Mouse (Mus musculus) limb, embryonic 11.5 days (tissue): ENCODE measurements around the gene Arhgap32. TPM values are rescaled to one million over a fixed set of nuclear protein-coding genes. Genes with fewer than 3 reads are reported as not detected.
A peak's percentile ranks its signal among the peaks of the same experiment; 100 is the strongest.

Source experiments
- ATAC-seq: fragments of 200-750 bp; cut with Nextera tagmentation; 2 replicates; pipeline ENCODE4 v1.8.0; 2017; ENCODE audit warnings: low read depth; ENCODE audit not compliant: insufficient number of reproducible peaks, low FRiP score, low TSS enrichment
- DNase-seq: peaks from one replicate; pipeline ENCODE4 v3.0.0-alpha.2; 2015; ENCODE audit warnings: low spot score
- H3K27ac ChIP-seq: fragments of 300-500 bp; sonication (generic); replicated peaks from 2 replicates; pipeline ENCODE4 v1.5.1; 2014; ENCODE audit warnings: low read depth, mild to moderate bottlenecking, low read length
- H3K27me3 ChIP-seq: fragments of 300-500 bp; sonication (generic); 2 replicates; pipeline ENCODE4 v1.6.1; 2014; ENCODE audit warnings: mild to moderate bottlenecking, low read length, mixed read lengths; ENCODE audit not compliant: control insufficient read depth, insufficient read depth
- H3K36me3 ChIP-seq: fragments of 300-500 bp; sonication (generic); 2 replicates; pipeline ENCODE4 v1.6.1; 2014; ENCODE audit warnings: mild to moderate bottlenecking, low read length, moderate library complexity, mixed read lengths; ENCODE audit not compliant: control insufficient read depth, insufficient read depth
- H3K4me1 ChIP-seq: fragments of 300-500 bp; sonication (generic); 2 replicates; pipeline ENCODE4 v1.6.1; 2014; ENCODE audit warnings: low read length, mixed read lengths; ENCODE audit not compliant: control insufficient read depth, insufficient read depth
- H3K4me2 ChIP-seq: fragments of 300-500 bp; sonication (generic); 2 replicates; pipeline ENCODE4 v1.6.1; 2014; ENCODE audit warnings: low read depth, mild to moderate bottlenecking, moderate library complexity; ENCODE audit not compliant: severe bottlenecking
- H3K4me3 ChIP-seq: fragments of 300-500 bp; sonication (generic); 2 replicates; pipeline ENCODE4 v1.5.1; 2014; ENCODE audit warnings: low read depth, low read length
- H3K9ac ChIP-seq: fragments of 300-500 bp; sonication (generic); 2 replicates; pipeline ENCODE4 v1.6.1; 2014; ENCODE audit warnings: mild to moderate bottlenecking, low read length
- H3K9me3 ChIP-seq: fragments of 300-500 bp; sonication (generic); 2 replicates; pipeline ENCODE4 v1.6.1; 2016; ENCODE audit warnings: low read length; ENCODE audit not compliant: control insufficient read depth
- WGBS: fragments of 180-500 bp; shearing (Covaris S2); extraction: QIAGEN DNeasy Blood & Tissue Kit; methylation state at CpG from one replicate; pipeline ENCODE4 v1.1.7; 2014; 5-methylcytosine and 5-hydroxymethylcytosine counted together
- polyA plus RNA-seq: library from polyadenylated mRNA; unstranded; fragments of >200 nt; fragmentation: Nextera tagmentation; extraction: Ambion mirVana; gene quantifications from 2 replicates; pipeline ENCODE4 v1.2.1, GENCODE M21; 2014

Arhgap32 gene
- polyA plus RNA-seq, 1 experiment from 2014 or later = 5.3 TPM

DNA sequence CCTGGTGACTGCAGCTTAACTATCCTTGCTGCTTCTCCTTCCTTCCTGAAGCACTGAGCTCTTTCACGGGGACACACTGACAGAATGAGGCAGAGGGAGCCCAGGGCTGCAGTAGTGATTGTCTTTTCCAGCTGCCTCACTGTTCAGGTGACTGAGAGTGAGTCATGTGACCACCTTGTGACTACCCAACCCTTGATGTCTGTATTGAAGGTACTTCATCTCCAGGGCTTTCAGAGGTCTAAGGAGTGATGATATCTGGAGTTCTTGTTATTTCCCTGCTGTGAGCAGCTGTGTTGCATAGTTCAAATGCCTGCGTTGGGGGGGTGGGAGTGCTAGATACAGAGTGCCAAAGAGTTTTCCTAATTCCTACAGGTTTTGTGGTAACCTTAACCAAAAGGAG is 141.9 kb downstream of the Arhgap32 start:
- H3K9ac ChIP-seq = no peak overlapping the region
- H3K4me2 ChIP-seq = no peak overlapping the region
- peaks cover 4% of the 10 kb centered on the region; the same call in 1 of the 2 replicates for H3K36me3 ChIP-seq
- no peaks in the 10 kb centered on the region for H3K4me1 ChIP-seq
- H3K27me3 ChIP-seq = no peaks in the 10 kb centered on the region
- H3K27ac ChIP-seq = no peak overlapping the region
- WGBS = 72% methylated on average over 2 of the region's 2 CpGs
- ATAC-seq (no peak), DNase-seq (no peak)
- no peaks in the 10 kb centered on the region for H3K9me3 ChIP-seq
- no peak overlapping the region for H3K4me3 ChIP-seq

DNA sequence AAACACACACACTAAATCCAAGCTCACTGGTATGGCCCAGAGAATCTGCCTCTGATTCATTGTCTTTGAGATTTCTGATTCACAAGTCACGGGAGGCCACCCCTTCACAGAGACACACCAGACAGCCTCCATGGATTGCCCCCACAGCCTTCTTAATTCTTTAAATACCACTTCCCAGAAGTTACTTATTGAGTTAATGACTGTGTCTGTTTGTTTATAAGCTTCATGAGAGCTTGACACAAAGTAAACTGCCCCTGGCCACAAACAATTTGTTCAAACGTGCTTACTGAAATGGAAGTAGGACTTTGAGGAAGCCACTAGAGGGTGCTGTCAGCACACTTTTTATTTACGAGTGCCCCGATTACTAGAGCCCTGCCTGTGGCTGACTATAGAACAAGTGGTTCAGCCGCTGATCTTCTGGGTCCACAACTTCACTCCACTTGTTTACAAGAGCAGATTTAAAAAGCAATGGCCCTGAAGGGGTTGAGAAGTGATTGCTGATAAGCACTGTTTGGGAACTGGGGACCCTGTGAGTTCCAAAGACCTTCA is 156.0 kb downstream of the Arhgap32 start:
- ATAC-seq = no peak; the same call in 1 of the 2 replicates
- no peaks in the 10 kb centered on the region for H3K27me3 ChIP-seq

DNA sequence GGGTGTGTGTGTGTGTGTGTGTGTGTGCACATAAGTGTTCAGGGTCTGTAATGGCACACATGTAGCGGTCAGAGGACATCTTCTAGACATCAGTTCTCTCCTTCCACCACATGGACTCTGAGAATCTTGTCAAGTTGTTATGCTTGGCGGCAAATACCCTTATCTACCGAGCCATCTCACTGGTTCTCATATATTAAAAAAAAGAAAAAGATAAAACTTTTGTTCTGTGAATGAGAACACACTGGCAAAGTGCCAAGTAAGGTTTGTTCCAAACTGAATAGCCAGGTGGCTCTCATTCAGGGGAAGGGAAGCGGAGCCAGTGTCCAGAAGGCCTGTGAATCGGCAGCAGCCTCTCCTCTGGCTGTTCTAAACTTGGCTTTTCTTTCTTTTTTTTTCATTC is 162.1 kb downstream of the Arhgap32 start:
- no peaks in the 10 kb centered on the region for H3K9me3 ChIP-seq
- 91% methylated on average over 5 of the region's 5 CpGs for WGBS

More for the DNA sequence above, 156.0 kb downstream of the Arhgap32 start:
- H3K9ac ChIP-seq = no peak overlapping the region
- no peak overlapping the region for H3K27ac ChIP-seq
- 11% methylated on average over 5 of the region's 5 CpGs for WGBS
- no peaks in the 10 kb centered on the region for H3K36me3 ChIP-seq
- DNase-seq = peak; percentile 82
- H3K9me3 ChIP-seq = no peaks in the 10 kb centered on the region
- no peaks in the 10 kb centered on the region for H3K4me1 ChIP-seq
- H3K4me2 ChIP-seq = no peak overlapping the region
- no peak overlapping the region for H3K4me3 ChIP-seq

DNA sequence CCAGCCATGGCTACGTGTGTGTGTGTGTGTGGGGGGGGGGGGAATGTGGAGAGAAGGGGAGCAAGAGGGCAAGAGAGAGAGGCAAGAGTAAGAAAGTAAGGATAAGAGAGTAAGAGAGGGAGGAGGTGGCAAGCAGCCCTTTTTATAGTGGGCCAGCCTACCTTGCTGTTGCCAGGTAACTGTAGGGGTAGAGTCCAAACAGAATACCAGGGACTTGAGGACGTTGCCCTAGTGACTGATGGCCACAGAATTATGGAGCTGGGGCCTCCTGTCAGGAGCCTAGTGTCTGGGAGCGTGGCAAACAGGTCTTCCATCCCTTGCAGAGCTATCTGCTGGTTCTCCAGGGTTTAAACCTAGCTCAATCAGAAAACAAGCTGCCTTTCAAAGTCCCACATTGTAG is 163.9 kb downstream of the Arhgap32 start:
- Histone ChIP-seq H3K9me3 (no peaks in the 10 kb centered on the region), H3K4me3 (no peak overlapping the region), H3K4me1 (no peaks in the 10 kb centered on the region), H3K27ac (no peak overlapping the region), H3K36me3 (no peaks in the 10 kb centered on the region), H3K4me2 (no peak overlapping the region), H3K9ac (no peak overlapping the region), H3K27me3 (no peaks in the 10 kb centered on the region)
- 68% methylated on average over 3 of the region's 3 CpGs for WGBS
- no peak for DNase-seq
- ATAC-seq = no peak

More for the DNA sequence above, 162.1 kb downstream of the Arhgap32 start:
- no peak overlapping the region for H3K27ac ChIP-seq
- no peaks in the 10 kb centered on the region for H3K27me3 ChIP-seq
- DNase-seq = no peak
- no peaks in the 10 kb centered on the region for H3K36me3 ChIP-seq
- no peaks in the 10 kb centered on the region for H3K4me1 ChIP-seq
- no peak overlapping the region for H3K4me2 ChIP-seq
- no peak overlapping the region for H3K9ac ChIP-seq
- no peak for ATAC-seq
- H3K4me3 ChIP-seq = no peak overlapping the region

DNA sequence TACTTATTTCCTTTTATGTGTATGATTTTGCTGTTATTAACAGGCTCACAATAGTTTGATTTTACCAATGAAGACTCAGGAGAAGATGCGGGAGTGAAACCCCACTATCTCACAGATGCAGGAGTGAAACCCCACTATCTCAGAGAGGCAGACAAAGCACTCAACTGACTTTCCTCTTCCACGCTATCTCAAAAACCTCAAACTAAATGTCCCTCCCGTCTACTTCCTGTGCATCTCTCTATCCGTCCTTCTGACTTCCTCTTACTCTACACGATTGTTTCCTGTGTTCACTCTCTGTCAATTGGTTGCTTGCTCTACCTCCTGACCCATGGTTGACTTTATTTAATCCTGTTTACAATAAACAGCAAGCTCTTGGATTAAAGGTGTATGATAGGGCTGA is 164.5 kb downstream of the Arhgap32 start:
- WGBS = 86% methylated on average over 5 of the region's 5 CpGs
- no peak overlapping the region for H3K9ac ChIP-seq
- no peaks in the 10 kb centered on the region for H3K27me3 ChIP-seq
- no peak for DNase-seq
- H3K9me3 ChIP-seq = no peaks in the 10 kb centered on the region
- no peak overlapping the region for H3K4me3 ChIP-seq
- no peak overlapping the region for H3K27ac ChIP-seq
- H3K4me2 ChIP-seq = no peak overlapping the region
- ATAC-seq = no peak
- H3K4me1 ChIP-seq = no peaks in the 10 kb centered on the region
- no peaks in the 10 kb centered on the region for H3K36me3 ChIP-seq

DNA sequence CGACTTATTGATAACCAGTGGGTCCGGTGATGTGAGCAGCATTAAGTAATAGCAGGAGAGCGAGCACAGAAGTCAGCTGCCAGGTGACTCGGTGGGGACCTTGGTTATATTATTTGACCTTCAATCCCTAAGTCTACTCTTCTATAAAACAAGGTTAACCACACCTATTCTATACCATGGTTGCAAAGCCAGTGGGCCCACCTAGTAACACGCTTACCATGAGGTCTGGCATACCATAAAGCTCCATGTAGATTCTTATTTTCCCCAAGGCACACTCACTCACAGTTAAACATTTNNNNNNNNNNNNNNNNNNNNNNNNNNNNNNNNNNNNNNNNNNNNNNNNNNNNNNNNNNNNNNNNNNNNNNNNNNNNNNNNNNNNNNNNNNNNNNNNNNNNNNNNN is 167.7 kb downstream of the Arhgap32 start:
- Histone ChIP-seq H3K27ac (no peak overlapping the region), H3K36me3 (no peaks in the 10 kb centered on the region), H3K27me3 (no peaks in the 10 kb centered on the region), H3K4me1 (no peaks in the 10 kb centered on the region), H3K4me3 (no peak overlapping the region), H3K9me3 (no peaks in the 10 kb centered on the region), H3K4me2 (no peak overlapping the region), H3K9ac (no peak overlapping the region)
- no peak for ATAC-seq
- WGBS = 87% methylated on average over 5 of the region's 5 CpGs
- DNase-seq = no peak

DNA sequence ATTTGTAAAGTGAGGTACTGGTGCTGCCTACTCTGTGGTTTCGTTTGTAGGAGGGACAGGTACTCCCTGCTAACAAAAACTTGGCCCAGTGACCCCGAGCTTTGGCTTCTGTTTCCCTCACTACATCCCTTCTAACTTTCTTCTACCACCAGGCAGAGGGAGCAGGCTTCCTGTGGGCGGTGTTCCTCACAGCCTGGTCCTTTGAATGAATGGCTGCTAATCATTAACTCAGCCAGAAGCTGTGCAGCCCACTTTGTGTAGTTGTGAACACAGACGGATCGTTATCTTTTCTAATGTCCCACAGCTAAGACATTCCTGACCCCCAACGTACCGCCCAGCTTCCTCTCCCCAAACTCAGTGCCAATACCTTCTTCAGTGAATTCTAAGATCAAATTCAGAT is 175.7 kb downstream of the Arhgap32 start:
- Histone ChIP-seq H3K27ac (no peak overlapping the region), H3K4me1 (no peaks in the 10 kb centered on the region), H3K4me3 (no peak overlapping the region), H3K27me3 (no peaks in the 10 kb centered on the region), H3K4me2 (no peak overlapping the region), H3K9ac (no peak overlapping the region), H3K9me3 (no peaks in the 10 kb centered on the region), H3K36me3 (no peaks in the 10 kb centered on the region)
- ATAC-seq (no peak), DNase-seq (no peak)
- WGBS = 52% methylated on average over 7 of the region's 7 CpGs

DNA sequence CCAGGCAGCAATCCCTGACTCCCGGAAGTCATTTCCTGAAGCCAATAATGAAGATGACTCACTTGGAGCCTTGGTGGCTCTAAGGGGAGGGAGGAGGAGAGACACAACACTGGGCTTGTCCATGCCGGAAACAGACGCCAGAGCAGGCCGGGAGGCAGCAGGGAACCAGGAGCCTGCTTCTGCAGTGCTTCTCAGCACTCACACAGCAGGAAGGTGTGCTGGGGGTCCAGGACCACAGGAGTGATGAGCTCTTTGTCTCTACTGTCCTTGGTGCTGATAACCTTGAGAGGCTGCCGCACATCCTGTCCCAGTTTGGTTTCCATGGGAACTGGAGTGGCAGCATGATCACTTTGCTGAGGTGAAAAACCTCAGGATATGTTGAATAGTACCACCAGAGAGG is 176.8 kb downstream of the Arhgap32 start:
- no peak overlapping the region for H3K4me2 ChIP-seq
- no peak for ATAC-seq
- H3K9ac ChIP-seq = no peak overlapping the region
- WGBS = 34% methylated on average over 5 of the region's 5 CpGs
- H3K4me3 ChIP-seq = no peak overlapping the region
- H3K4me1 ChIP-seq = no peaks in the 10 kb centered on the region
- H3K27me3 ChIP-seq = no peaks in the 10 kb centered on the region
- no peak for DNase-seq
- H3K36me3 ChIP-seq = no peaks in the 10 kb centered on the region
- no peak overlapping the region for H3K27ac ChIP-seq
- H3K9me3 ChIP-seq = no peaks in the 10 kb centered on the region
